Mouse (Mus musculus): Measurements from ENCODE around the gene Tmed4.
"Not testable (repeated sequence)": the region's sequence is repeated elsewhere in the genome, so short reads cannot be mapped to it uniquely, and the experiment has no call there.

Gene Tmed4

DNA sequence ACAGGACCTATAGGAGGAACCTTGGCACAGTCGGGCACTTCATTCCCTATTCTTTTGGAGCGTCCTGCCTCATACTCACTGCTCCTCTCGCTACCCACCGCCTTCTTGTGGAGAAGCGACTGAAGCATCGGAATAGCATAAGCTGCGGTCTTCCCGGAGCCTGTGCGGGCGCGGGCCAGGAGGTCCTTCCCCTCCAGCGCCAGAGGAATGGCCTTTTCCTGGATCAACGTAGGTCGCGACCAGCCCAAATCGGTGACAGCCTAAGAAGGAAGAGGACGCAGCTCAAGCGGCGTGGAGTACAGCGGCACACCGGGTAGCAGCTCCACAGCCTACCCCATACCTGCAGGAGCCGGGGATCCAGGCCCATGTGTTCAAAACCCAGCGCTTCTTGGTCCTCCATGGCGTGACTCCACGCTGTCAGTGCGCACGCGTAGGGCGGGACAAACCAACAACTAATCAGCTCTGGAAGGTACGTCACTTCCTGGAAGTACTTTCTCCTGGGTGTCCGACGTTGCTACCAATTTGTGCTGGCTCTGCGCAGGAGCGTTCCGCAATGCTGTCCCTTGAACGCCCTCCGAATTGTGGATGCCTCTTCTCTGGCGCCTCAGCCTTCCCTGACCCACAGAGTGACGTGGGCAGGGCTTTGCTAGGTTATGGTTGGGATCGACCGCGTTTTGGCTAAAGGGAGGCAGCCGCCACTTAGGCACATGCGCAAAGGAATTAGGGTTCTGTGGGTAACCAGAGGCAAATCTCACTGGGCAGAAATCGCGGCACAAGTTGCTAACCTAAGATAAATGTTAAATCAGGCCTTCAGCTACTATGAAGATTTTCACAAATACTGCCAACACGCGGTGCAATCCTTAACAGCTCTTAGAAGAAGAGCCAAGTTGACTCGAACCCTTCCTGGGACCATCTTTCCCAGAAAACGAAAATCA, 7.1 kb downstream of the Tmed4 start, which contains the start of gene Ddx56:
Ddx56 (minus strand) TSS at position 453 of the 935 bp plus-strand sequence.
- peak; percentile 88 for DNase-seq

GRCm38 (mm10) chr11:6266621-6267020, 8.0 kb downstream of the Tmed4 start:
- no peak for DNase-seq

GRCm38 (mm10) chr11:6261434-6262082, 13.1 kb downstream of the Tmed4 start:
- peak; percentile 73 for DNase-seq

DNA sequence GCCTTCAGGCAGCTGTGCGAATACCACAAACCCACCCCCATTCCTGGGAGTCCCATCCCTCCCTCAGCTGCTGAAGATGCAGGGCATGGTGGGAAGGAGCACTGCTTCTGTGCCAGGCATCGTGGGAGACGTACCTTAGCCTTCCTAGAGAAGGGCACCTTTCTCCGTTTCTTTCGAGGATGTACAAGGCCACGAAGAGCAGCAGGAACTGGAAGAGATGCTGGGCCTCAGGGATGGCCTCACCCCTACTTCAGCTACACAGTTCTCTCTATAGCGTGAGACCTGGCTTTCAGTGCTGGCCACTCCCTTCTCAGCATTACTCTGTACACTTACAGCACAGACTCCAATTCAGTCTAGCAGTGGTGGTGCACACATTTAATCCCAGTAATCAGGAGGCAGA, 15.3 kb downstream of the Tmed4 start:
- no peak for DNase-seq

GRCm38 (mm10) chr11:6256490-6257072, 18.1 kb downstream of the Tmed4 start:
- DNase-seq, result no peak

- not testable (repeated sequence) for DNase-seq
Measured at GRCm38 (mm10) chr11:6254602-6255001, 20.1 kb downstream of the Tmed4 start.

- no peak for DNase-seq
Measured at GRCm38 (mm10) chr11:6252824-6253223, 21.8 kb downstream of the Tmed4 start.

- no peak for DNase-seq
Measured at GRCm38 (mm10) chr11:6252248-6252647, 22.4 kb downstream of the Tmed4 start.

DNA sequence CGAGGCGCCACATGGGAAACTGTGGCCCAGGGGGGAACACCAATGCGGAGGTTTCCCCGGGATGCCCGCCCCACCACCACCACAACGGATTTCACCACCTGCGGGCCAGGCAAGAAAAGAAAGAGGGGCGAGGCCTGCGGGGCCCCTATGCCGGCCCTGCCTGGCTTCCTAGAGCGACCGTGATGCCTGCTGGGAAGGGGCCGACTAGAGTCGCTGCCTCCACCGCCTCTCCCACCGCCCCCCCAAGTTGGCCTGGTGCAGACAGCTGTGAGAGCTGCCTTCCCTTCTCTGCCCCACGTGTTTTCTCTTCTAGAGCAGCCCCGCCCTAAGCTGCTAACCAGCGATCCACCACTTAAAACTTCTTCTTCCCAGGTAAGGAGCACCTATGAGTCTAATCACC, 30.0 kb downstream of the Tmed4 start:
- no peak for DNase-seq

DNA sequence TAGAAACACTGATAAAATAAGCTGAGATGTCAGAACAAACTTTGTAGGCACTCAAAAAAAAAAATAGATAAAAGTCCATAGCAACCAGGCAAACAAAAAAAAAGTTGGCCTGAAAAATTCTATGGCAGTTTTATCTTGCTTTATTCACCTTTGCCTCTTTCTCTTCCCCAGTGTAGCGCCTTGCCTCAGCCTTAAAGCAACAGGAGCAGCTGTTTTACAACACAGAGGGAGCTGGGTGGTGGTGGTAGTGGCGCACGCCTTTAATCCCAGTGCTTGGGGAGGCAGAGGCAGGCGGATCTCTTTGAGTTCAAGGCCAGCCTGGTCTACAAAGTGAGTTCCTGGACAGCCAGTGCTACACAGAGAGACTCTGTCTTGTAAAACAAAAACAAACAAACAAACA, 41.6 kb downstream of the Tmed4 start:
- no peak for DNase-seq

DNA sequence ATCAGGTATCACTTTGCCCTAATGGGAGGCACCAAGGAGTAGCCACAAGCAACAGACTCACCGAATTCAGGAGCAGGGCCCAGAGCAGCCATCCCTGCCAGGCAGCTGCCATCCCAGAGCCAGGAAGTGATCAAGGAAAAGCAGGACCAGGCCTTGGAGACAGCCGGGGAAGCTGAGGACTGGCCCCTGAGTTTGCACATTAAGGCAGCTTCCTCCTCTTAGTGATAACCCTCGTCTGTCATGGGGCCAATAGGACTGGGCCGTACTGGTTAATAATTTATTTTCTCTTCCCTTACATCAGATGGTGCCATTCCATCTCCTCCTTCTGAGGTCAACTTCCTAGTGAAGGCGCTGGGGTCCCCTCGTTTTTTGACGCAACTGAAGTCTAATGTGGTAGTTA, 44.7 kb downstream of the Tmed4 start, which contains the start of gene Npc1l1:
Npc1l1 (minus strand) TSS at position 132 of the 400 bp plus-strand sequence.
- DNase-seq, result no peak

DNA sequence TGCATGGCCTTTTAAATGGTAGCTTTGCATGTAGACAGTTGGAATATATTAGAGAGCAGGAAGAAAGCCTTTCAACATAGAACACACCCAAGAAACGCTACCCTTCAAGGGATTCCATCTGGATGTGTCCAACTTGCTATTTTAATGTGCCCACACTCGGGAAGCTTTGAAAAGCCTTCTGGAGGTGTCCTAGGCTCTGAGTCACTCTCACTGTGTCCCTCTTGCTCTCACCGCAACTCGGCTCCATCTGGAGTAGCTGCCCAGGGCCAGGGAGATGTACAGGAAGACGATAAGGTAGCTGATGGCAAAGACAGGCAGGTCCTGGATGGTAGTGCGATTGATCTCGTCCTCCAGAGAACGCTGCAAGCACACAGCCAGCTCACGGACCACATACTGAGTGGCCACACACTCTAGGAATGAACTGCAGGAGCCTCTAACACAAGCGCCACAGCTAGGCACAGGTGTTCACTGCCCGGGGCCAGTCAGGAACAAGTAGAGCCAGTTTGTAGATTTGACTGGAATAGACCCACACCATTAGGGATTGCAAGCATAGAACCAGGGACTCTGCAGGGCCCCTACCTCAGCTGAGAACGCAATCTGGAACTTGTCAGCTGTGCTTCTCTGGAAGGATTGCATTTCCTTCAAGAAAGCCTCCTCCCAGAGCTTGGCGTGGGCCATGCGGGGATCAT, 50.0 kb downstream of the Tmed4 start:
- DNase-seq, result no peak

DNA sequence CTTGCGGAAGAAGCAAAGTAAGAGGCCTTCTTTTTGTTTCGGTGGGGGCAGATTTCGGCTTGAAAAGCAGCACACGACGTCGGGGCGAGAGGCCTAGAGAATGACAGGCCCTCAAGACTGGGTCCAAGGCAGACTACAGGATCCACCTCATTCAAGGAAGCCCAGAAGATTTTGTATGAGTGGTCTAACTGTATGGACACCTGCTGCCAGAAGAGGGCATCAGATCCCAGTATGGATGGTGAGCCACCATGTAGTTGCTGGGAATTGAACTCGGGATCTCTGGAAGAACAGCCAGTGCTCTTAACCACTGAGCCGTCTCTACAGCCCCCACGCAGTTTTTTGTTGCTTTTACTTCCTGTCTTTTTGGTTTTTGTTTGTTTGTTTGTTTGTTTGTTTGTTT, 52.5 kb downstream of the Tmed4 start:
- no peak for DNase-seq

Data from thymus, postnatal 25 days (tissue).